Mouse (Mus musculus): Measurements from ENCODE around the gene Gm21750.
"Not testable (repeated sequence)": the region's sequence is repeated elsewhere in the genome, so short reads cannot be mapped to it uniquely, and the experiment has no call there.

Gm21750 gene

GRCm38 (mm10) chr14:73660925-73661324, at the start of gene Gm21750:
Gene Gm21750 (plus strand): TSS chr14:73661225.
- DNase-seq (ENCODE audit: low spot score): not testable (repeated sequence)

DNA sequence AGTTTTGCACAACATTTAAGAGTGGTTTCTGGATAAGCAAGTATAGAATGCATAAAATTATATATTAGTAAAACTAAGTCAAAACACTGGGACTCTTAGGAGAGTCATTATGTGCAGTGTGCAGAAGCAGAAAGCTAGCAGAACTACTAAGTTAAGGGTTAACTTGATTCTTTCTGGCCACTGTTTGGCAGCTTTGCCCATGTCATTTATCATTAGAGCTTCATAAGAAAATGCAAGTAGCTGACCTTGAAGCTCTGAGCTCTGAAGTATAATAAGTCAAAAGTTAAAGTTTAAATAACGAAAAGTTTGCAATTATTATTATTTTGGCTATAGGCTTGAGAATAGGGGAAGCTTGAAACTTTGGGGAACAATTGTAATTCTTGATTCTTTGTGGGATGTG, 46.1 kb upstream of the Gm21750 start:
- not testable (repeated sequence) for DNase-seq (ENCODE audit: low spot score)

GRCm38 (mm10) chr14:73620880-73621279, 40.1 kb upstream of the Gm21750 start:
- DNase-seq (ENCODE audit: low spot score): no peak

DNA sequence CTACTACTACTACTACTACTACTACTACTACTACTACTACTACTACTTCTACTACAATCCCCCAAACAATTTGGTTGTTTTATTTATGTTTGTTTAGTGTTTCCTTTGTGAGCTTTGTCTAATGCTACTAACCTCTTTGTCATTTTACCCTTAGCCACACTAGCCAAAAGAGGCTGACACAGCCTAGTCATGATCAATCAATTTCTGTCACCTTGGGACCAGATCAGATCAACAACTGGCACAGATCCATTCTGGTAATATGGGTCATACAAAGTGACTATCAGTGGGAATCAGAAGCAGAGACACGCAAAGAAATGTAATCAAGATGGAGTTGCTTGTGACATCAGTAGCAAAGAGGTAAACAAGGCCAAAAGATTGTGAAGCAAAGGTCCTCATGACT, 38.0 kb upstream of the Gm21750 start:
- DNase-seq (ENCODE audit: low spot score): no peak

- DNase-seq (ENCODE audit: low spot score): no peak
Observed at GRCm38 (mm10) chr14:73625469-73625868, 35.6 kb upstream of the Gm21750 start.

- no peak for DNase-seq (ENCODE audit: low spot score)
Observed at GRCm38 (mm10) chr14:73631511-73631910, 29.5 kb upstream of the Gm21750 start.

GRCm38 (mm10) chr14:73632648-73633263, 28.3 kb upstream of the Gm21750 start:
- DNase-seq (ENCODE audit: low spot score): no peak

DNA sequence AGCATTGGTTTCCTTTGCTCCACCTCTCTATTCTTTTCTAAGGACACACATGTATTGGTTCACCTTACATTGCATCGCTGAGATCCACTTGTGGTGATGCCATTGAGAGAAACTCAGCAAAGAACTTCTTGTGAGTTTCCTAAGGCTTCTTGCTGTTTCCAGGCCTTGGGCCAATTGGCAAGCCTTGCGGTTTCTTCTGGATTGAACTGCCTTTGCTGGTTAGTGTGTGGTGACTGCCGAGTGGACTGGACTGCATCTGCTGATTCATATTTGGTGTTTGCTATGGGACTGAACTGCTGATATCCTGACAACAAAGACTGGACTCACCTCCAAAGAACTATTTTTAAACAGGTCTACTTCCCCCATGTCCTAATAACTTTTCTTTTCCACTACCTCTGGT, 26.7 kb upstream of the Gm21750 start:
- no peak for DNase-seq (ENCODE audit: low spot score)

GRCm38 (mm10) chr14:73637460-73637859, 23.6 kb upstream of the Gm21750 start:
- no peak for DNase-seq (ENCODE audit: low spot score)

- no peak for DNase-seq (ENCODE audit: low spot score)
Observed at GRCm38 (mm10) chr14:73650179-73650578, 10.8 kb upstream of the Gm21750 start.

- no peak for DNase-seq (ENCODE audit: low spot score)
Observed at GRCm38 (mm10) chr14:73670091-73670490, 9.1 kb downstream of the Gm21750 start.

GRCm38 (mm10) chr14:73687726-73688125, 26.7 kb downstream of the Gm21750 start:
- no peak for DNase-seq (ENCODE audit: low spot score)

GRCm38 (mm10) chr14:73688427-73688826, 27.4 kb downstream of the Gm21750 start:
- no peak for DNase-seq (ENCODE audit: low spot score)

DNA sequence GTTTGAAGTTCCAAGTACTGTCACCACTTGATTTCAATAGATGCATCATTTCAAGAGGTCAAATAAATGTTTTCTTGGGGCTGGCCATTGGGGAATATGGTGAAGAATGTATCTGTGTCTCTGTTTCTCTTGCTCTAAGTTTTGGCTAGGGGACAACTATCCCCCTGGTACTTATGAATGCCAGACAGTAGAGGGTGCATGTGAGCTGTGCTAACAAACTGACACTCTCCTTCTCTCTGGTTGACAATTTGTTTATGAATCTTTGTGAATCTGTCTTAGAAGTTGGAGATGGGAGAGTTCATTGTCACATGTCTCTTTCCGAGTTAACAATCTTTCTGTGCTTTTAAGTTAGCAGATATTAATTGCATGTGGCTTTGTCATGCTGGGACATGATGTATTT, 39.2 kb downstream of the Gm21750 start:
- no peak for DNase-seq (ENCODE audit: low spot score)

DNA sequence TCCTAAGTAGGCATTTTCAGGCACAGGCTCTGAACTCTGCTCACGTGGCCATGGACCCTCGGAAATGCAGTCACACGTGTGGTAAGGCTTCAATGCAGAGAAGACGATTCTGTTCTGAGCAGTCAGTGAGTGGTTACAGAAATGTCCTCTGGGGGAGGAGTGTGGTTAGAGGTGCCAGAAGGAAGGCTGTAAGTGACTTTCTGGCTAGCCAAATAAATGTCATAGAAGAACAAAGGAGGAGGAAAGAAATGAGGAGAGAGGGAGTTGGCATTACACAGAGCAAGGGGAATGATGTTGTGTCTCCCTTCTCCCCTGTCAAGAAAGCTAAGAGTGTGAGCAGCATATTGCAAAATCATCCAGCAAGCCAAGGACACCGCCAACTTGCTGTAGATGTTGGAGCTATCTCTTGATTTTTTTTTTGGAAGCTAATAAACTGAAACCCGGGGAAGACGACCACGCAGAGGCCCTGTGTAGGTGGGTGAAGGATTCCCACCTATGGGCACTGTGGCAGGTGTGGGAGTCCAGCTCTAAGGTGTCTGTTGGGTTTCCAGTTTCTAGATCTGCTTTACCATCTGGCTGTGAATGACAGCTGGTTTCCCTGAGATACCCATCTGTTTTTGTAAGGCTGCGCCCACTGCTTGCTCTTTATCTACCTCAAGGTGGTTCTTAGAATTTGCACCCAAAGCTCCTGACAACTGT, 48.5 kb downstream of the Gm21750 start:
- DNase-seq (ENCODE audit: low spot score): no peak
